Mouse (Mus musculus) left cerebral cortex, adult 8-10 months (tissue): ENCODE measurements around the gene Thbs2. TPM values are rescaled to one million over a fixed set of nuclear protein-coding genes. Genes with fewer than 3 reads are reported as not detected.

ENCODE experiments used
- DNase-seq, 2 experiments: peaks; one replicate each; pipeline ENCODE4 v3.0.0; 2022; ENCODE audit warnings: low spot score in 2 of 2
- total RNA-seq, 4 experiments: library from RNA; stranded (reverse); gene quantifications; 2 replicates each; pipeline ENCODE4 v1.2.4; 2022

The Thbs2 gene
- total RNA-seq = 1 to 10 TPM; 4.9 to 7.5 (median 6.1) TPM

DNA sequence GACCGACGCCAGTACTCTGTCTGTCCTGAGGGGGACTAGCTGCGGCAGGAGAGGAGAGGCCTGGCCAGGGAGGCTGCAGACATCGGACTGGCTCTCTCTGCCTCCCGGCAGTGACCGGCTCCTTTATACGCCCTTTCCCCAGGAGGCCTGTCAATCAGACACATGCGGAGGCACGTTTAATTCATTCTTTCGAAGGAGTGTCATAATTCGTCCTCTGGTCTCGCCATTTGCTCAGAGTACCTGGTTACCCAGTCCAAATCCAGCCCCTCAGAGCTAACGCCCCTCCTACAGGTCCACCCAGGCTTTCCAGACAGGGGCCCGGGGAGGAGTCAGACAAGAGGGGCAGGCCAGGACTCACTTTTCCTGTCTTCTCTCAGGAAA is at the start of gene Thbs2:
Gene Thbs2 (minus strand): TSS at position 242 of the 381 bp plus-strand sequence.
- no peak for DNase-seq

DNA sequence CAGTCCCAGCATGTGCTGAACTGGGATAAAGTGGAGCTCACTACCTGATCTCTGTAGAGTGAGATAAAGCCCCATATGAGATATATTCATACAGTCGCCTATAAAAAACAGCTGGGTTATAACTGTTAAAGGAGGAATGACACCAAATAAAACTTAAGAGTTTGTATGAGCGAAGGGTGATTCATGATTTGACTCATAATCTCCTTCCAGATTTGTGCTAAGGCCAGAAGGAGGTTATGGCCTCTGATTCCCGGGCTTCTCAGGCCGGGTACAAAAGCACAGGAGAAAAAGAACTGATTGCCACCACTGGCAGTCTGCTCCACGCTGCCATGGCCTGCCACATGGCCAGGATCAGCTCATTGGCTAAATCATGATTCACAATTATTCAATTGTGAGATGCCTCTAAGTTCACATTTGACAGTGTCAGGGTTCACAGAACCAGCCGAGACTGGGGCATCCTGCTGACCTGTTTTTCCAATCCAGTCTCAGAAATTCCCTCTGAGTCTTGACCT is 41.5 kb upstream of the Thbs2 start:
- DNase-seq = no peak

DNA sequence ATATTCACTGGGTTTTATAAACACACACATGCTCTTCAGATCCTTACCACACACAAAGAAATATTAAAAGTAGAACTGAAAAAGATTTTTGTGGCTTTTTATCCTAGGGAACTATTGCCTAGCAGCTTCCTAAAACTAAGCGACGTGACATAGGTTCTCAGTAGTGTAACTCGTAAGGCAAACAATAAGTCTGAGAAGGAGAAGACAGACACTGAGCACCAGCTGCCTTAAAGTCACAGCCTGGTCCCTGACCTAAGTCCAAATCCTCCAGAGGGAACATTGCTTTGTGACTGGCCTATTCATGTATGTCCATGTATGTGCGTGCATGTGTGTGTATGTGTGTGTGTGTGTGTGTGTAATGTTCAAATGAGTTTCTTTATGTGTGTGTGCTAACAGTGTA is 40.3 kb upstream of the Thbs2 start:
- DNase-seq = no peak

GRCm38 (mm10) chr17:14733941-14734340 is 39.9 kb upstream of the Thbs2 start:
- DNase-seq = peak in 1 of 2 experiments; percentile 25

DNA sequence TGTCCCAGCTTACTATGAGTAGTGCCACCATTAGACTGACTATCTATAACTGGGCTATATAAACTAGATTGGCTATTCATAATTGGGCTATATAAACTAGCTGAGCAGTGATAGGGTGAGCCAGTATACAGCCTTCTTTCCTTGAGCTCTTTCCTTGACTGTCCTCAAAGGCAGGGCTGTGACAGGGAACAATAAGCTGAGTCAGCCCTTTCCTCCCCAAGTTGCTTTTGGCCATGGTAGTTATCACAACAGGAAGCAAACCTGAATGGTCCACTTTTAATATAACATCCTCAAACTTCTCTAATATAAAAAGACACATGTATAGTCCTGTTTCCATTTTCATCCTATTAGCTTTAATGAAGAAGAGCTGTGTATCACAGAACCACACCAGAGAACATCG is 39.0 kb upstream of the Thbs2 start:
- DNase-seq = no peak

GRCm38 (mm10) chr17:14730629-14731028 is 36.6 kb upstream of the Thbs2 start:
- no peak for DNase-seq

GRCm38 (mm10) chr17:14727481-14727880 is 33.4 kb upstream of the Thbs2 start:
- DNase-seq = no peak

GRCm38 (mm10) chr17:14724786-14725185 is 30.8 kb upstream of the Thbs2 start:
- no peak for DNase-seq

- DNase-seq = no peak
These were observed 27.3 kb upstream of the Thbs2 start for GRCm38 (mm10) chr17:14721325-14721724.

- DNase-seq = no peak
These were observed 26.9 kb upstream of the Thbs2 start for GRCm38 (mm10) chr17:14720912-14721311.

DNA sequence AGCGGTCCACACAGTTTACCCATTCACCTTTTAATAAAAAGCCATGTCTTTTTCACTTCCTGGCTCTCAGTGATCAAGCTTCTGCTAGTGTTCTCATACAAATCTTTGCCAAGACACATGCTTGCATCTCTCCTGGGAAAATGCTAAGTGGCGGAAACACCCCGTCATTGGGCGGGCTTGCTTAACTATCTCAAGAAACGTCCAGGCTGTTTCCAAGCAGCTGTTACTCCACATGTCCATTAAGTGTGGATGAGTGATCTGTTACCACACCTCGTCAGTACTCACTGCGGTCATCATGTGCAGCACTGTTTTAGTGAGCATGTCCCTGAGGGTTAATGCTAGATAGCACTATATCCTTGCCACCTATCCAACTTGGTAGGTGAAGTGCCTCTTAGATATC is 26.2 kb upstream of the Thbs2 start:
- no peak for DNase-seq

DNA sequence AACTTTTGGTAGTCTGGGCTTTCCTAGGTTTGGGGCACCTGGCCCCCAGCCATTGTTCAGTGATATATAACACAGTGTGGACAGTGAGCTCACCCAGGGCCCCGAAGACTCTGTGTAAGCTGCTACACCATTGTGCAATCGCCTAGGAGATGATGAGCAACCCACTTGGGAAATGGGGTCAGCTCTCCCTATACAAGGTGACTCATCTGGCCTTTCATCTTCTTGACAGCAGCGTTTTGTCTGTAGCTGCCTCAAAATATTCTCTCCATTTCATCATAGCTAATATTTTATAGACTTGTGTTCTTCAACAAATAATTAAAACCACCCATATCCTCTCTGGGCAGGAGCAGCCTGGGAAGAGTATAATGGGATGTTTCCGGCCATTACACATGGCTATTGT is 24.8 kb upstream of the Thbs2 start:
- no peak for DNase-seq

GRCm38 (mm10) chr17:14714782-14715181 is 20.7 kb upstream of the Thbs2 start:
- DNase-seq = no peak

DNA sequence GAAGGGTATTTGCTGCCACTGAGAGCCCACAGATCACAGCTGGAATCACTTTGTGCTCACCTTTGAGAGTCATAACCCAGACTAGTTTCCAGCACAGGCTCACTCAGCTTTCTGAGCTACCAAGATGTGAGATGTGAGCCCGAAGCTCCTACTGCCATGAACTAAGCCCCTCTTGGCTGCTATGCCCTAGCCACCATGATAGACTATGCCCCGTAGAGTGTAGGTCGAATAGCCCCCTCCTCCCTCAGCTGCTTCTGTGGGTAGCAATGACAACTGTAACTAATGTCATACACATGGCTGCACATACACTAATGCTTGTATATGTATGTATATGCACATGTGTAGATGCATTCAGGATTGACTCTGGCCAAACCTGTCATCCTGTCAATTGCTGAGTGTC is 20.3 kb upstream of the Thbs2 start:
- DNase-seq = no peak

- DNase-seq = no peak
These were observed 17.7 kb upstream of the Thbs2 start for GRCm38 (mm10) chr17:14711784-14712183.

DNA sequence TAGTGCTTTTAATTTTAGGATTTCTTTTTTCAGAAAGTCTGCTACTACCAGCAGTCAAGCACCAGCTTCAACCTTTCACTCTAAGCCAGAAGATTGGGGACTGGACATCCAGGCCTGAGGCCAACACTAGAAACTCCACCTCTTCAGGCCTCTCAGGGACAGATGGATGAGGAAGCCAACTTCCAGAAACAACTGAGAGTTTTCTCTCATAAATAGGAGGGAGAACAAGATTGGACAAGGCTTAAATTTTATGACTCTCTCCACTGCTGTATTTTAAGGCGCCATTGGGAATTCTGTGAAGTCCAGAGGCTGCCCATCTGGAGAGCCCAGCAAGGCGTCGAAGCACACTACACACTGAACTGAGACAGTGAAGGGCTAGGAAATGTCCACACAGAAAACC is 17.0 kb upstream of the Thbs2 start:
- DNase-seq = no peak

DNA sequence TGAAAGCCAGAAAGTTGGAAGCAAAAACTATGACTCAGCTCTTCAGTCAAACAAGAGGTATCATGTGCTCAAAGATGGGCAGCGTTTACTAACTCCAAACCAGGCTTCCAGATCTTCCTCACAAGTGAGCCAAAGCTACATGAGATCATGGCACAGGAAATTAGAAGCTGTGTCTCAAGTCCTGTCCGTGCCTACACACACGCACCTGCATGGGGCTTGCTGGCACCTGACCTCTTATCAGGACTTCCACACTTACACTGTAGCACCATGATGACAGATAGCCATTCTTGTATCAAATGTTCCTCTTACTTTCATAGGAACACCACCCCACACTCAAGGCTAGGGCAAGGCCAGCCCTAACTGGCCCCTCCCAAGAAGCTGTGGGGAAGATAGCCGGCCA is 12.0 kb upstream of the Thbs2 start:
- no peak for DNase-seq

GRCm38 (mm10) chr17:14705466-14705865 is 11.4 kb upstream of the Thbs2 start:
- DNase-seq = peak in 1 of 2 experiments; percentile 22

GRCm38 (mm10) chr17:14703771-14704170 is 9.7 kb upstream of the Thbs2 start:
- DNase-seq = no peak

DNA sequence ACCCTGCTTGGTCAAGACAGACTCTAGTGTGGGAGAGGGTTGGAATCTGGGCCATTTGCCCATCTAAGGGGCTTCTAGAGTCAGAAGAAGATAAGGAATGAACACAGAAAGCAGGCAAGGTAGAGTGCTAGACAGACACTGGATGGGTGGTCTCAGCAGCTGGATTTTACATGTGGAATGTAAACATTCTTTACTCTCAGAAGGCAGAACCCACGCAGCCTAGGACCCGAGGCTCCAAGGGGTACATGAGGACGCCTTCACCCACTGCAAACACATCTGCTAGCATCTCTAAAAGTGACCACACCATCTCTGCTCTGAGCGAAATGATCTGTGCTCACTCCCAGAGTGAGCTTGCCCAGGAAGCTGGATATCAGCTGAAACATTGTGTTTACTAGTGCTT is 9.2 kb upstream of the Thbs2 start:
- DNase-seq = no peak

DNA sequence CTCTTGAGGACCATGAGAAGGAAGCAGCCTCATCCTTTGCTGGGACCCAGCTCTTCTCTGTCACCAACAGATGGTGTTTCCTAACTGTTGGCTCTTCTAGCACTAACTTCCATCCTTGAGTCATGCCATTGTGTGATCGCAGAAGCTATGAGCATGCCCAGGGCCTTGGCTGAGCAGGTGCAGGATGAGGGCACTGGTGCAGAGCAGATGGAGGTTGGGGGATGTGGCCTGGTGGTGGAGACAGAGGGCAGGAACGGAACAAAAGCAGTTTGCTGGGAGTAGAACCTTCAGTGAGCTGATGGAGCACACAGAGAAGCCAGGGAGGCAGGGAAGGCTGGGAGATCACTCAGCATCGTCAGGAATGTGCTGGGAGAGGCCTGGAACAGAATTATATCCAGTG is 8.7 kb upstream of the Thbs2 start:
- peak in 1 of 2 experiments; percentile 36 for DNase-seq

GRCm38 (mm10) chr17:14701891-14702290 is 7.9 kb upstream of the Thbs2 start:
- DNase-seq = no peak

- no peak for DNase-seq
These were observed 6.2 kb upstream of the Thbs2 start for GRCm38 (mm10) chr17:14700204-14700603.

GRCm38 (mm10) chr17:14698188-14698587 is 4.2 kb upstream of the Thbs2 start:
- no peak for DNase-seq
